Mouse (Mus musculus): ENCODE results near the gene Kcnj9.

DNA sequence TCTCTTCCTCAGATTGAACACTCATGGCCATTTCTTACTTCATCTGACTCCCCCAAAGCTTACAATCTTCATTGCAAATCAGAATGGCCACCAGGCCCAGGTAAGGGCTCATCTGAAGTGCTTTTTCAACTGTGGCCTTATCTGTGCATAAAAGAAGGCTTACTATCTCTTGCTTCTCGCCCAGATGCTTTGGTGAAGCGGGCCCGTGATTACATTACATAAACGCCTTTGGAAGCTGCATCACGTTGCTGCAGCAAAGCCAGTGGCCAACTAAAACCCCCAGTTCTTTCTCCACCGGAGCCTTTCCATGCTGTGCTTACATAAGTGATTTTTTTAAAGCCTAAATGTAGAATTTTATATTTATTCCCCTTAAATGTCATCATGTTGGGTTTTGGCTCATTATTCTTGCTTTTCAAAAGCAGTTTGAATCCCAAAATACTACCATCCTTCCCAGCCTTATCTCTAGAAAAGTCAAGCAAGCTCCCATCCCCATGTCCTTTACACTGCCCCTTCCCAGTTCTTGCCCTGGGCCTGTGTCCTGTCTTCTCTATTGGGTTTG lies 5.2 kb downstream of the Kcnj9 start:
- TF ChIP-seq CTCF (IDR thresholded peaks at IDR 0.05; ENCODE audit: low read depth, low read length) (no peak), POLR2AphosphoS5 (IDR thresholded peaks at IDR 0.05; ENCODE audit: insufficient replicate concordance, low read depth, low read length) (no peak), TAL1 (conservative IDR thresholded peaks at IDR 0.05; ENCODE audit: low read depth, low read length) (no peak)

Measured in G1E (cell line).